Mouse (Mus musculus): ENCODE results near the gene Gm8693.
"Not testable (repeated sequence)": the region's sequence is repeated elsewhere in the genome, so short reads cannot be mapped to it uniquely, and the experiment has no call there.

Gene Gm8693

DNA sequence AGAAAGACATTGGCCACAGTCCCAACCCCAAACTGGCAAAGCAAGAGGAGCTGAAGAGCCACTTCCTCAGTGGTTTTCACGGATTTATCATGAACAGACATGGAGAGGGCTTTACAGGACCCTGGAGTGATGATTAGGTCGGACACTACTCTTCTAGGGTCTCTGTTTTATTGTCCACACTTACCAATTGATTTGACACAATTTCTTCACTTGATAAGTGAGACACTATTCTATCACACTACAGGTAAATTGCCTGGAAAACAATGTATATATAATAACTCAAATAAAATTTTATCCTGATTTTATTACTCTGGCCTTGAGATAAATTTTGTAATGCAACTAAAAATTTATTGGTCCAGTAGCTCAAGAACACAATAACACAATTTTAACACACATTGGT is at the start of gene Gm8693:
Gm8693 (minus strand) TSS at position 101 of the 400 bp plus-strand sequence.
- DNase-seq, result not testable (repeated sequence)

DNA sequence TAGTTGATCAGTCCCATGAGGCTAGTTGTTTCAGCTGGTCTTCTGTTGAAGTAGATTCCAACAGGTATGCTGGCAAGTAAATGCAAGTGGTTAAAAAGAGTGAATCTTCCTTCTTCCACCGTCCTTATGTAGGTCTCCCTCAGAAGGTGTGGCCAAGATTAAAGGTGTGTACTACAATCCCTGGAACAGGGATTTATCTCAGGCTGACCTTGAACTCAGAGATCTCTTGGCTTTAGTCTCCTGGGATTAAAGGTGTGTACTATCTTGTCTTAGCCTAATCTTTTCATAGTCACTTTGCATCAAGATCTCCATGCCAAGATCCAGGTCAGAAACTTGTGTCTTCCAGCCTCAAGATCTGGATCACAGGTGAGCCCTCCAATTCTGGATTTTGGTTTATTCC is 27.5 kb upstream of the Gm8693 start, which contains the start of gene Gm4567:
Gm4567 (minus strand) TSS at position 101 of the 400 bp plus-strand sequence.
- DNase-seq, result not testable (repeated sequence)

DNA sequence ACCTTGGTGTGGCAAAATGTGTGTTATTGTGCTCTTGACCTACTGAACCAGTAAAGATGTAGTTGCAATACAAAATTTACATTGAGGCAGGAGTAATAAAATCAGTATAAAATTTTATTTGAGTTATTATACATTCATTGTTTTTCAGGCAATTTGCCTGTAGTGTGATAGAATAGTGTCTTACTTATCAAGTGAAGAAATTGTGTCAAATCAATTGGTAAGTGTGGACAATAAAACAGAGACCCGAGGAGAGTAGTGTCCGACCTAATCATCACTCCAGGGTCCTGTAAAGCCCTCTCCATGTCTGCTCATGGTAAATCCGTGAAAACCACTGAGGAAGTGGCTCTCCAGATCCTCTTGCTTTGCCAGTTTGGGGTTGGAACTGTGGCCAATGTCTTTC is 34.4 kb downstream of the Gm8693 start, which contains the start of gene Vmn1r155:
Vmn1r155 (plus strand) TSS at position 301 of the 400 bp plus-strand sequence.
- not testable (repeated sequence) for DNase-seq

Data from lung, postnatal 10 days (tissue).